Mouse (Mus musculus): ENCODE data around the gene Scaf4.

Scaf4 gene

DNA sequence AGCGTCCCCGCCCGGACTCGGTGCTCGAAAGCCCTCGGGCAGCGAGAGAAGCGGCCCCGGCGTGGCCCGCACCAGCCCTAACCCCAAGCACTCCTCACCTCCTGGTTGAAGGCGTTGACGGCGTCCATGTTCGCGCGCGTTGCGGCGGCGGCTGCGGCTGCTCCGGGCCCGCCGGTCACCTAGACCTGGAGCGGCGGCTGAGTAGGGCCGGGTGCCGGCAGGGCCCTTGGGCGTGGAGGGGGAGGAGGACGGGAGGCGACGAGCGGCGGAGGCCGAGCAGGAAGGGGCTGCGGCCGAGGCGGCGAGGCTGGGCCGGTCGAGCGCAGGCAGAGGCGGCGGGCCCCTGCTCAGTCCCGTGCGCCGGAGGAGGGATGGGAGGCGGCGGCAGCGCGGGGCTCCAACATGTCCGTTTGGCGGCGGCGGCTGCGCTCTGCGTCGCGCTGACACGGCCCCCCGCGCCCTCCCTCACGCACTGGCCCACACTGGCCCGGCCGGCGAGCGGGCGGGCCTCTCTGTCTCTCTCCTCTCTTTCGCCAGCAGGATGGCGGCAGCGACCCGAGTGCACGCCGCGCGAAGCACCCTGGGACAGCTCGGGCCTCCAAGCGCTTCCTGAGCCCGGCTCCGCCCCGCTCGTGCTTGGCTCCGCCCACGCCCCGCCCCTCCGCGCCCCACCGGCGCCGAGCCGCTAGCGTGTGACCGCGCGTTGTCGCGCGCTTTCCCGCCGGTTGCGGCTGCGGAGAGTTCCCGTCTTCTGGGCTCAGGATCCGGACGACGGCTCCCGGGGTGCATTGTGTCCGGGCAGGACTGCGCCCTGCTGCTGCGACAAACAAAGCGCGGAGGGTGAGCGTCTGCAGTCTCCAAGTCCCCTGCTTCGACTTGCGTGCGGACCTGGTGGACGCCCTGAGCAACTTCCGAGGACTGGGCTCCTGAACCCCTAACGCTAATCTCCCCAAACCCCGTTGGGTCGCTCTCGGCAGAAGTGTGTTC lies at the start of gene Scaf4:
Gene Scaf4 (minus strand): TSS at position 599 of the 987 bp plus-strand sequence.
- DNase-seq (ENCODE audit: low spot score in 2 of 2) = peak; percentile 95

DNA sequence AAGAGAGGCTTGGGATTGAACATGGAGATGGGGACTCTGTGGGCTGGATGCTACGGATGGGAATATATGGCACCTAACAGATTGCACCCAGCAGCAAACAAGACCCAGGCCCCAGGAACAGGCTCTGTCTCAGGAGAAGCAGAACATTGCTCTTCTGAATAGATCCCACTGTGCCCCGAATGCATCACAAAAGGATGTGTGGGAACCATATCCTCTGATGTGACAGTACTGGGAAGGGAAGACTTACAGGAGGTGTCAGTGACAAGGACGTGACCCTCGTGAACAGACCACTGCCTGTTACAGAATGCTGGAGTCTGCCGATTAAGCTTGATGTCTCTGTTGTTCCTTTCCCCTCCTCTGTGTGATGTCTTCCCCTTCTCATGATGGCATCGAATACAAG lies 48.2 kb upstream of the Scaf4 start:
- no peak for DNase-seq (ENCODE audit: low spot score in 2 of 2)

DNA sequence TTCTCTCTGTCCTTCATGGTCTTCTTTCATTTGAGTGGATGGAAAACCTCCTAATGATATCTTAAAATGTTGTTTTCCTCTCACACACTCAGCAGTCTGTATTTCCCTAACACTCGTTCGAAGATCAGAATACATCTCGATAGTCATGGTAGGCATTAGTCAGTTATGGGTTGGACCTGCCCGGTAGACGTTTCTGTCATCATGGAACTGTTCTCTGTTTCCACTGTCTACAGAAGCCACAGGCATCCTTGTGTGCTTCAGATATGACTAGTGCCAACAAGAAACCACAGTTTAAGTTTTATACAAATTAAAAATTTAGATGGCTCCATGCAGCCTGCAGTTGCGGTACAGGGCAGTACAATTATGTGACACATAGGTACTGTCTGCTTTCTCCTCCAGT lies 46.7 kb upstream of the Scaf4 start:
- DNase-seq (ENCODE audit: low spot score in 2 of 2) = no peak

DNA sequence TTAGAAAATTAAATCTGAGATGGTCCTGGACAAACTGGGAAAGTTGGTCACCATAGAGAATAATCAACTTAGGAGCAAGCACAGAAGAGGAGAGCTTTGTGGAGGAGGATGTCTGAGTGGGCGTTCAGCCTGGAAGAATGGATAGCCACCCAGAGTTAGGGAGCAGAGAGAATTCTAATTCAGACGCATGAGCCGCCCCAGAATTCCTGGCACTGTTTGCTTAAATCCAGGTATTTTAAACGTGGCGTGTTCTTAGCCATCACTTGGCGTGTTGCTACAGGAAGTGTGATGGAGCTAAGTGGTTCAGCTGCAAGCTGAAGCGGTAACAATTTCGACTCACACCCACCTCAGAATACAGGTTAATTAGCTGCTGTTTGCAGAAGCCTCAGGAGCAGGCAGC lies 45.2 kb upstream of the Scaf4 start:
- peak; percentile 51 to 55 for DNase-seq (ENCODE audit: low spot score in 2 of 2)

DNA sequence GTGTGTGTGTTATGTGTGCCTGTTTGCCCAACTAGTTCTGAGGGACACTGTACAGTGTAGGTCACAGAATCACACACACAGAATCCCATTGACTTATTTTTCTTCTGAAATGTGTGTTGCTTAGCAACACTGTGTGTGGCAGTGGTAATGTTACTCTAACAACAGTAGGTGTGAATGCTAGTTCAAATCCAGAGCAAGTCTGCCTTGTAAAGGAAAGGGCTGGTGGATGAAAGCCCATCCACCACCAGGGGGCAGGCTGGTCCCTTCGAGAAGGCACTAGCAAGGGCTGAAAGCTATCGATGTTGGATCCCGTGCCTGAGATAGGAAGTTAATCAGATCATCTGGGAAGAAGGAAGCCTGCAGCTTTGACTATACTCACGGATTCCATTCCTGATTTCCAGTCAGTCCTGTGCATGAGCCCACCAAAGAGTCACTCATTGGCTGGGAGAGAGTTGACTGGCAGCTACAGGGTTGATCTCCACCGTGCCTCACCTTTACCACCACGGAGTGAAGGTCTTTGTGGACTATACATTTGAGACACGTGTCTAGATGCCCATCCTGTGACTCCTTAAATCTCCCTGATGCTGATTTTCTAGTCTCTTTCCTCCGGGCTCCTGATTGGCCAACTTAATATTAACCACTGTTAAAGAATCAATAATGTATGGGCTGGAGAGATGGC lies 38.7 kb upstream of the Scaf4 start:
- DNase-seq (ENCODE audit: low spot score in 2 of 2) = peak; percentile 88 to 93

DNA sequence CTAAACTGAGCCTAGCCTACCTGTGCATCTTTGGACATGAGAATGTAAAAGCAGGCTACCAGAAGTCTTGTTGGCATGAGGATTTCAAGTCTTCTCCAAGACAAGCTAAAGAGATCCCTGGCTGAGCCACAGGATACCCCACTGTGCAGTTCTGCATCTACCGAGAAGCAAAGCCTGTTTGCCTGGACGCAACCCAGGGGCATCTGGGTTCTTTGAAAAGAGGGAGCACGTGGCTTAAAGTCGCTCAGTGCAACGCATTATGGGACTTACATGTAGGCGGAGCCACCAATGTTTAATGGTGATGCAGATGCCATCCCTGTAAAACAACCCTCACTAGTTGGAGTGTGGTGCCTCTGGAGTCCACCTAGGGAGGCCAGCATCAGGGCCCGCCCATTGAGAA lies 35.0 kb upstream of the Scaf4 start:
- DNase-seq (ENCODE audit: low spot score in 2 of 2) = no peak

- DNase-seq (ENCODE audit: low spot score in 2 of 2) = no peak
These were observed 34.1 kb upstream of the Scaf4 start for GRCm38 (mm10) chr16:90318372-90318926.

DNA sequence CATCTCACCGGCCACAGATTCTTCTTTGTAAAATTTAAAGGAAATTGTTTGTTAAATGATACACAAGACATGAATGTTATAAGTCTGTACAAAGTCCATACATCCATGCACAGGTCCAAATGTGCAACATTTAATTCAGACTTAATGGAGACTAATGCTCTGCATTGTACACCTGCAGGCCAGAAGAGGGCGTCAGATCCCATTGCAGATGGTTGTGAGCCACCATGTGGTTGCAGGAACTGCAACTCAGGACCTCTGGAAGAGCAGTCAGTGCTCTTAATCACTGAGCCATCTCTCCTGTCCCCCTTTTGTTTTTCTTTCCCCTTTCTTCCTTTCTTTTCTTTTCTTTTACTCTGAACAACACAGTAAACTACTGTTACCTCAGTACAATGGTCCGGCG lies 33.5 kb upstream of the Scaf4 start:
- no peak for DNase-seq (ENCODE audit: low spot score in 2 of 2)

DNA sequence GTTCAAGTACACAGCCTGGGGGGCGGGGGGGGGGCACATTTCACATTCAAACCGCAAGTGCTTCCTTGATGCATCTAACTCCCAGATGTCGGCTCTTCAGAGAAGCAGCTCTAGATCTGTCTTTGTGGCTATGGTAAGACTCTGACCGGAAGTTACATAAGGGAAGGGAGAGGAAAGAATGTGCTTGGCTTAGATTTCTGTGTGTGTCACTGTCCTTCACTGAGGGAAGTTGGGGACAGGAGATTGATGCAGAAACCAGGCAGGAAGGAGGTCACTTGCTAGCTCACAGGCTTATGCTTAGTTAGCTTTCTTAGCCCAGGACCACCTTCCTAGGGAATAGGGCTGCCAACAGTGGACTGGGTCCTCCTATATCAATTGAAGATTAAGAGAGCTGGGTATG lies 31.6 kb upstream of the Scaf4 start:
- no peak for DNase-seq (ENCODE audit: low spot score in 2 of 2)

- DNase-seq (ENCODE audit: low spot score in 2 of 2) = peak; percentile 49 to 55
These were observed 28.3 kb upstream of the Scaf4 start for GRCm38 (mm10) chr16:90312449-90313082.

- DNase-seq (ENCODE audit: low spot score in 2 of 2) = no peak
These were observed 26.3 kb upstream of the Scaf4 start for GRCm38 (mm10) chr16:90310488-90311135.

DNA sequence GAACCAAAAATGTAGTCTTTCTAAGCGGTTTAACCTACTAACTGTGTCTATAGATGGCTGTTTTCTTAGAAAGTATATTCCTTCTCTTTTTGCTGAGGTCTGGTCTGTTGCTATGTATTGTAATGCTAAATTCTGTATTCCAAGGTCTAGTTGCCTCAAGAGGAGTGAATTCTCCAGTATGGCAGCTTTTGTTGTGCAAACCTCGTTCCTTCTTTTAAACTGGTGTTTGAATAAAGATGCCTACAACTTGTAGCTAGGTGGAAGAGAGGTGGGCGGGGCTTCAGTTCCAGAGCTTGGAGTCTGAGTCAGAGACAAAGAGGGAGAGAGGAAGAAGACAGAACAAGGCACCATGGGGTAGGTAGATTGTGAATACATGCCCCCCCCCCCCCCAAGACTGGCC lies 25.5 kb upstream of the Scaf4 start:
- DNase-seq (ENCODE audit: low spot score in 2 of 2) = no peak

DNA sequence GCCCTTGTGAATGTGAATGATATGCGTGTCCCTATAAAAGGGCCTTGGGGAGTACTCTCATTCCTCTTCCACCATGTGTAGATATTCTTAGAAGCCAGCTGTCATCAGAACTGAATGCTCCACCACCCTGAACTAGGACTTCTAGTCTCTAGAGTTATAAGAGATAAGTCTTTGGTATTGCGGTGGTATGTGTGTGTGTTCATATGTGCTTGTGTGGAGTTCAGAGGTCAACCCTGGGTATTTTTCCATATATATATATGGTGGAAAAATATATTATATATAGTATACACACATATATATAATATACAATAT lies 19.6 kb upstream of the Scaf4 start:
- DNase-seq (ENCODE audit: low spot score in 2 of 2) = no peak

DNA sequence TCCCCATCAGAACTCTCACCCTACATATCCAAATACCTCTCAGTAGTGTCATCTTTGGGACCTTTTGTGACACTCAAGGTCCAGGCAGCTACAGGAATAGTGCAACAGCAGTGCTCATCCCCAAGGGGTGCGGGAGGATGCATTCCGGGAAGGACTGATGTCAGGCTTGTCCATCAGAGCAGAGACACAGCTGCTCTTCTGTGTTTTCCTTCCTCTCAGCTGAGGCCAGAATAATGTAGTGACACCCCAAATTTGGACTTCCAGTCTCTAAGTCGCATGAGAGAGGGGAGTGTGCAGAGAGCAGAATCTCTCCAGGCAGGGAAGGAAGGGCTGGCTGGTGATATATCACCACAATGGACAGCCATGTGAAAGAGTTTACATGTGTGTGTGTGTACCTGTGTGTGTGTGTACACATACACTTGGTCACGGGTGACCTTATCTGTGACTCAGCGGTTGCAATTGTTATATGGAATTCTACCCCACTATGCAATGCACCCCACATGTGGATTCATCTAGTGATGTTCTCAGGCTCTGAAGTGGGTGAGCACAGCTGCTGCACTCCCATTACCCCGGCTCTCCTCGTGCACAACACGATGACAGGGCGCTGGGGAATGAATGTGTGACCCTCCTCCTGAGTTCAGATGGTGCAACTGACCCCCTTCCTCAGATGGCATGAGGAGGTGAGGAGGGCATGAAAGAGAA lies 19.1 kb upstream of the Scaf4 start:
- no peak for DNase-seq (ENCODE audit: low spot score in 2 of 2)

DNA sequence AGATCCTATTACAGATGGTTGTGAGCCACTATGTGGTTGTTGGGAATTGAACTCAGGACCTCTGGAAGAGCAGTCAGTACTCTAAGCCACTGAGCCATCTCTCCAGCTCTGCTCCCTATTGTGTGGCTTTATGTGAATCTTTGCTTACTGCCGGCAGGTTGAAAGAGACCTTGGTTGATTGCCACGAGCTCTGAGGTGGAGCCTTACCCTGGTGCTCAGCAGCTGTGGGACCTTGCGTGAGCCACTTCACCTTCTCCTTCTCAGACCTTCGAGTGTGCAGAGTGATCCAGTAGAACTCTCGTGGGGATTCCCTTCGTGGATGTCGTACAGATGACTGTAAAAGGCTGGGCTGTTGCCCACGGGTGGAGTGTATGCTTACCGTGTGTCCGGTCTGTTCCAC lies 17.4 kb upstream of the Scaf4 start:
- DNase-seq (ENCODE audit: low spot score in 2 of 2) = no peak

- no peak for DNase-seq (ENCODE audit: low spot score in 2 of 2)
These were observed 16.6 kb upstream of the Scaf4 start for GRCm38 (mm10) chr16:90300896-90301295.

- DNase-seq (ENCODE audit: low spot score in 2 of 2) = no peak
These were observed 15.3 kb upstream of the Scaf4 start for GRCm38 (mm10) chr16:90299591-90299990.

GRCm38 (mm10) chr16:90298426-90299300 lies 14.4 kb upstream of the Scaf4 start:
- no peak for DNase-seq (ENCODE audit: low spot score in 2 of 2)

GRCm38 (mm10) chr16:90297479-90298425 lies 13.4 kb upstream of the Scaf4 start:
- DNase-seq (ENCODE audit: low spot score in 2 of 2) = no peak

Data from right cerebral cortex, adult 2 months (tissue).